ENCODE assay signal across 12 mouse cellular contexts in genomic region chr6:17875606-17876005, GRCm38 (mm10).
A peak's percentile ranks its signal among the peaks of the same experiment; 100 is the strongest.
DNase-seq lines count a peak whose midpoint lies in the region; ATAC-seq and TF ChIP-seq lines count a peak whose summit lies in the region.
"Had no signal": no experiment of that assay in that cellular context is flagged by ENCODE, and none has a peak within 500 bp of the region (broad histone marks: within the 10 kb centered on the region; RNA-seq: fewer than 3 reads in every experiment).

No protein-coding gene starts in this region.

- no peak for TF ChIP-seq POLR2A in heart, adult 2 months (IDR thresholded peaks at IDR 0.05; ENCODE audit: insufficient read depth, low read depth, low read length)

- H3K4me1 ChIP-seq in heart, embryonic 12.5 days (replicated peaks): peaks cover 19% of the 10 kb centered on the region
- H3K4me1 ChIP-seq in heart, adult 2 months (ENCODE audit: control insufficient read depth, insufficient read depth, low read length): no peaks in the 10 kb centered on the region
- H3K4me1 ChIP-seq in hindbrain, embryonic 16.5 days (ENCODE audit: control insufficient read depth, insufficient read depth, low read depth, low read length): peaks cover 3% of the 10 kb centered on the region
- no peaks in the 10 kb centered on the region for H3K4me1 ChIP-seq in kidney, embryonic 14.5 days (ENCODE audit: control insufficient read depth, insufficient read depth, low read length)
- H3K4me1 ChIP-seq: liver, embryonic 15.5 days had no signal

- TF ChIP-seq CTCF in heart, adult 2 months (IDR thresholded peaks at IDR 0.05): no peak

- 49% methylated on average over 7 of the region's 7 CpGs for WGBS in heart, embryonic 12.5 days
- 54% methylated on average over 7 of the region's 7 CpGs for WGBS in heart, adult 2 months
- 58% methylated on average over 7 of the region's 7 CpGs for WGBS in hindbrain, embryonic 16.5 days
- WGBS in kidney, embryonic 14.5 days: 79% methylated on average over 7 of the region's 7 CpGs

- TF ChIP-seq EP300 in heart, adult 2 months (IDR thresholded peaks at IDR 0.05; ENCODE audit: insufficient read depth, low read depth, low read length): no peak

- H3K79me2 ChIP-seq in heart, adult 2 months (replicated peaks; ENCODE audit: control insufficient read depth, insufficient read depth, low read length): no peaks in the 10 kb centered on the region

- H3K9ac ChIP-seq in heart, embryonic 12.5 days: no peak overlapping the region
- H3K9ac ChIP-seq in heart, adult 2 months (ENCODE audit: low read depth, low read length): no peak overlapping the region
- no peak overlapping the region for H3K9ac ChIP-seq in hindbrain, embryonic 16.5 days (ENCODE audit: low read depth, low read length)
- H3K9ac ChIP-seq in kidney, embryonic 14.5 days (ENCODE audit: low read depth, low read length): no peak overlapping the region
- H3K9ac ChIP-seq: liver, embryonic 15.5 days had no signal

- intact Hi-C loops in heart, adult 2 months (cut with DNase I): no loop called here

- no peak for ATAC-seq in heart, embryonic 12.5 days (ENCODE audit: insufficient number of reproducible peaks, low FRiP score)
- 0 out of 2 replicates have a peak, but pooled peaks have one; percentile 25 for ATAC-seq in hindbrain, embryonic 16.5 days
- no peak for ATAC-seq in kidney, embryonic 14.5 days (ENCODE audit: low FRiP score, low TSS enrichment)

- no peaks in the 10 kb centered on the region for H3K9me3 ChIP-seq in heart, embryonic 12.5 days (replicated peaks)
- no peaks in the 10 kb centered on the region for H3K9me3 ChIP-seq in hindbrain, embryonic 16.5 days (ENCODE audit: control insufficient read depth, low read length)
- no peaks in the 10 kb centered on the region for H3K9me3 ChIP-seq in kidney, embryonic 14.5 days (ENCODE audit: control insufficient read depth, low read length)
- H3K9me3 ChIP-seq: liver, embryonic 15.5 days had no signal

- no peak overlapping the region for H3K4me3 ChIP-seq in heart, embryonic 12.5 days
- no peak overlapping the region for H3K4me3 ChIP-seq in heart, adult 2 months
- no peak overlapping the region for H3K4me3 ChIP-seq in hindbrain, embryonic 16.5 days (ENCODE audit: low read length)
- no peak overlapping the region for H3K4me3 ChIP-seq in kidney, embryonic 14.5 days (ENCODE audit: low read length)
- H3K4me3 ChIP-seq: liver, embryonic 15.5 days had no signal

- DNase-seq in heart, adult 2 months: no peak
- peak; percentile 28 for DNase-seq in right cerebral cortex, adult 18-20 months
- DNase-seq in right cerebral cortex, postnatal 10 days (ENCODE audit: low spot score in 2 of 2): no peak
- DNase-seq in adrenal gland, postnatal 10 days: no peak
- no peak for DNase-seq in frontal cortex, postnatal 25 days (ENCODE audit: low spot score in 2 of 2)
- DNase-seq: cerebellum, postnatal 36 days; kidney, adult 18-20 months; layer of hippocampus, postnatal 36 days had no signal

- peaks cover 8% of the 10 kb centered on the region for H3K36me3 ChIP-seq in heart, embryonic 12.5 days
- no peaks in the 10 kb centered on the region for H3K36me3 ChIP-seq in heart, adult 2 months (ENCODE audit: control insufficient read depth, insufficient read depth, low read length)
- peaks cover 7% of the 10 kb centered on the region; the same call in 1 of the 2 replicates for H3K36me3 ChIP-seq in hindbrain, embryonic 16.5 days (ENCODE audit: control insufficient read depth, insufficient read depth, low read length)
- H3K36me3 ChIP-seq in kidney, embryonic 14.5 days (ENCODE audit: control insufficient read depth, insufficient read depth, low read length): no peaks in the 10 kb centered on the region
- H3K36me3 ChIP-seq: liver, embryonic 15.5 days had no signal

- H3K27ac ChIP-seq in heart, embryonic 12.5 days (ENCODE audit: poor library complexity, severe bottlenecking): 0 out of 2 replicates have a peak overlapping the region, but pooled peaks have one; percentile 41
- H3K27ac ChIP-seq in heart, adult 2 months: no peak overlapping the region
- no peak overlapping the region; the same call in 1 of the 2 replicates for H3K27ac ChIP-seq in hindbrain, embryonic 16.5 days (ENCODE audit: low read depth, low read length)
- H3K27ac ChIP-seq in kidney, embryonic 14.5 days (ENCODE audit: low read depth, low read length): no peak overlapping the region
- H3K27ac ChIP-seq: liver, embryonic 15.5 days had no signal

- no peaks in the 10 kb centered on the region for H3K27me3 ChIP-seq in heart, embryonic 12.5 days (replicated peaks)
- H3K27me3 ChIP-seq in heart, adult 2 months (ENCODE audit: control insufficient read depth, insufficient read depth, low read length): no peaks in the 10 kb centered on the region
- no peaks in the 10 kb centered on the region for H3K27me3 ChIP-seq in hindbrain, embryonic 16.5 days (replicated peaks; ENCODE audit: control insufficient read depth, insufficient read depth, low read length)
- no peaks in the 10 kb centered on the region for H3K27me3 ChIP-seq in kidney, embryonic 14.5 days (ENCODE audit: control insufficient read depth, insufficient read depth, low read length)
- H3K27me3 ChIP-seq: liver, embryonic 15.5 days had no signal

- no peak overlapping the region for H3K4me2 ChIP-seq in heart, embryonic 12.5 days
- no peak overlapping the region for H3K4me2 ChIP-seq in hindbrain, embryonic 16.5 days (ENCODE audit: low read length)
- H3K4me2 ChIP-seq in kidney, embryonic 14.5 days (replicated peaks; ENCODE audit: low read depth, low read length): no peak overlapping the region
- H3K4me2 ChIP-seq: liver, embryonic 15.5 days had no signal
